Mouse (Mus musculus) limb, embryonic 12.5 days (tissue): ENCODE measurements around the gene Olfr212. TPM values are rescaled to one million over a fixed set of nuclear protein-coding genes. Genes with fewer than 3 reads are reported as not detected.
"Not testable (repeated sequence)": the region's sequence is repeated elsewhere in the genome, so short reads cannot be mapped to it uniquely, and the experiment has no call there.

Experiments used
- ATAC-seq: fragments of 200-750 bp; cut with Nextera tagmentation; 2 replicates; pipeline ENCODE4 v1.8.0; 2017; ENCODE audit warnings: low read depth, moderate TSS enrichment; ENCODE audit not compliant: insufficient number of reproducible peaks, insufficient read depth, low FRiP score, low TSS enrichment
- H3K27ac ChIP-seq: fragments of 300-500 bp; sonication (generic); 2 replicates; pipeline ENCODE4 v1.5.1; 2016; ENCODE audit warnings: mild to moderate bottlenecking, moderate library complexity
- H3K27me3 ChIP-seq: fragments of 300-500 bp; sonication (generic); 2 replicates; pipeline ENCODE4 v1.6.1; 2016; ENCODE audit warnings: mild to moderate bottlenecking, moderate library complexity
- H3K36me3 ChIP-seq: fragments of 300-500 bp; sonication (generic); 2 replicates; pipeline ENCODE4 v1.6.1; 2016; ENCODE audit warnings: mild to moderate bottlenecking, moderate library complexity
- H3K4me1 ChIP-seq: fragments of 300-500 bp; sonication (generic); replicated peaks from 2 replicates; pipeline ENCODE4 v1.6.1; 2016
- H3K4me2 ChIP-seq: fragments of 300-500 bp; sonication (generic); 2 replicates; pipeline ENCODE4 v1.6.1; 2016; ENCODE audit warnings: mild to moderate bottlenecking, moderate library complexity
- H3K4me3 ChIP-seq: fragments of 300-500 bp; sonication (generic); replicated peaks from 2 replicates; pipeline ENCODE4 v1.5.1; 2016; ENCODE audit warnings: mild to moderate bottlenecking
- H3K9ac ChIP-seq: fragments of 300-500 bp; sonication (generic); replicated peaks from 2 replicates; pipeline ENCODE4 v1.6.1; 2016; ENCODE audit warnings: mild to moderate bottlenecking, moderate library complexity
- H3K9me3 ChIP-seq: fragments of 300-500 bp; sonication (generic); 2 replicates; pipeline ENCODE4 v1.6.1; 2016; ENCODE audit warnings: mild to moderate bottlenecking, moderate library complexity
- WGBS: fragments of 180-500 bp; shearing (Covaris S2); methylation state at CpG from one replicate; pipeline ENCODE4 v1.1.7; 2016; 5-methylcytosine and 5-hydroxymethylcytosine counted together
- polyA plus RNA-seq: library from polyadenylated mRNA; unstranded; fragments of >200 nt; fragmentation: Nextera tagmentation; extraction: Ambion mirVana; gene quantifications from 2 replicates; pipeline ENCODE4 v1.2.1, GENCODE M21; 2016

Gene Olfr212
- polyA plus RNA-seq, 1 experiment from 2014 or later, result not detected

DNA sequence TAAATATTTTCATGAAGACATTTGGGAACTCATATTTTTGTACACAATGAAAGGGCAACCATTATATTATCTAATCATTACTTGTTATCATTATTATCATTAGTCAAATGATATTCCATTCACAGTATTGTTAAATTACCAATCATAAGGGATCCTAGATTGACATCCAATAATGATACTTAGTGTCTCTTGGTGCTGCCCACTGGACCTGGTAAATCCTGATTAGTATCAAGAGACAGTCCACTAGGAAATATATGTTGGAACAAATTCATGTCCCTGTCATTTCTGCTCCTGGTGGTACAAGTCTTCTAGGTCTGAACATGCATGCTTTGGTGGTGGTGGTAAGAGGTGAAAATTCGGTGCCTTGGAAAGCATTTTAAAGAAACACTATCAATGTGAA, 31.8 kb downstream of the Olfr212 start, which contains the start of gene Olfr213:
Gene Olfr213 (plus strand): TSS at position 301 of the 400 bp plus-strand sequence.
- H3K27ac ChIP-seq, result no peak within 1 kb of the TSS
- no peak for ATAC-seq
- H3K36me3 ChIP-seq, result no peaks in the 10 kb centered on the region
- 78% methylated on average over 1 of the region's 1 CpGs for WGBS
- H3K4me1 ChIP-seq, result no peaks in the 10 kb centered on the region
- no peaks in the 10 kb centered on the region for H3K27me3 ChIP-seq
- no peak within 1 kb of the TSS for H3K4me2 ChIP-seq
- no peak within 1 kb of the TSS for H3K4me3 ChIP-seq
- H3K9ac ChIP-seq, result no peak within 1 kb of the TSS
- H3K9me3 ChIP-seq, result no peaks in the 10 kb centered on the region

DNA sequence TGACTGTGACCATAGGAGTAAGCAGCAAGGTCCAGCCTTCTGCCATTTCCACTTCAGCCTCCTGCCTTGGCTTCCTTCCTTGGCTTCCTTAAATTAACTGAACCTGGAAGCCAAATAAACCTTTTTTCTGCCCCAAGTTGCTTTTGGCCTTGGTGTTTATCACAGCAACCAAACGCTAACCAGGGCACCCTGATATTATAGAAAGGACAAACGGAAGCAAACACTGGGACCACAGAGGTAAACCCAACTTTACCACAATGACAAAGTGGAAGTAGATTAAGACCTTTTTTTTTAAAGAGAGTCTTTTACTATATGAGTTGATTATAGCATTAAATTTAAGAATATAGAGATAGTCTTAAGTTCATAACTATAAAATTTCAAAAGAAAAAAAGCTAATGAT, 36.2 kb downstream of the Olfr212 start:
- 82% methylated on average over 2 of the region's 2 CpGs for WGBS
- H3K4me1 ChIP-seq, result no peaks in the 10 kb centered on the region
- H3K9me3 ChIP-seq, result no peaks in the 10 kb centered on the region
- H3K4me3 ChIP-seq, result no peak overlapping the region
- H3K9ac ChIP-seq, result no peak overlapping the region
- H3K27ac ChIP-seq, result no peak overlapping the region
- no peak for ATAC-seq
- H3K27me3 ChIP-seq, result no peaks in the 10 kb centered on the region
- H3K4me2 ChIP-seq, result no peak overlapping the region
- H3K36me3 ChIP-seq, result no peaks in the 10 kb centered on the region

- H3K4me1 ChIP-seq, ATAC-seq, H3K4me2 ChIP-seq, H3K9me3 ChIP-seq, H3K27me3 ChIP-seq, H3K4me3 ChIP-seq, H3K36me3 ChIP-seq, H3K9ac ChIP-seq, H3K27ac ChIP-seq: not testable (repeated sequence)
- whole genome bisulfite sequencing, result 95% methylated on average over 11 of the region's 11 CpGs
Measured at GRCm38 (mm10) chr6:116550841-116551240, 44.5 kb downstream of the Olfr212 start, which contains the start of gene Gm5580. Gene Gm5580 (plus strand): TSS chr6:116551141.

DNA sequence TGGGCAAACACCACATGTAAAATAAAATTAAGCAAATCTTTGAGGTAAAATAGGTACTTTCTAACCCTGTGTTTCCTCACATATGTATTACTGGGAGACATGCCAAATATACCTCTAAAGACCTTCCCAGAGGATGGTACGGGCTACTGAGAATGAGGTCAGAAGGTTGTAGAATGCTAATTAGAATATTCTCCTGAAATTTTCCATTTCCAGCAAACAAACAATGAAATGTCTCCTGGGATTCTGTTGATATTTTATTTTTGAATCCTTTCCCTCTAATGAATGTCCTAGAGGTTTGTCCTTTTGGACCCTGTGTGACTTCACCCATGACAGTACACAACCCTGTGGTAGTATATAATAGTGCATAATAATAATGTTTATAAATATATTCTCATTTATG, 47.6 kb downstream of the Olfr212 start, which contains the start of gene Olfr214:
Gene Olfr214 (plus strand): TSS at position 301 of the 400 bp plus-strand sequence.
- Histone ChIP-seq H3K36me3 (no peaks in the 10 kb centered on the region), H3K9ac (no peak within 1 kb of the TSS), H3K27ac (no peak within 1 kb of the TSS), H3K27me3 (no peaks in the 10 kb centered on the region), H3K4me1 (no peaks in the 10 kb centered on the region), H3K4me2 (no peak within 1 kb of the TSS), H3K4me3 (no peak within 1 kb of the TSS), H3K9me3 (no peaks in the 10 kb centered on the region)
- 82% methylated on average over 1 of the region's 1 CpGs for WGBS
- ATAC-seq, result no peak

- Histone ChIP-seq H3K27ac (no peak overlapping the region), H3K9me3 (no peaks in the 10 kb centered on the region), H3K4me3 (no peak overlapping the region), H3K36me3 (no peaks in the 10 kb centered on the region), H3K9ac (no peak overlapping the region), H3K27me3 (no peaks in the 10 kb centered on the region), H3K4me1 (no peaks in the 10 kb centered on the region), H3K4me2 (no peak overlapping the region)
- ATAC-seq, result no peak
- 63% methylated on average over 3 of the region's 3 CpGs for WGBS
Measured at GRCm38 (mm10) chr6:116554952-116555351, 48.6 kb downstream of the Olfr212 start.

Other genes starting within 250 kb of the Olfr212 start
- 7.6 and 8.1 TPM in 2 replicates for gene Zfand4, start 242.3 kb upstream of the Olfr212 start, polyA plus RNA-seq
- gene March8, start 168.5 kb upstream of the Olfr212 start, polyA plus RNA-seq, result 24.0 and 24.3 TPM in 2 replicates
- 0.59 and 0.82 TPM in 2 replicates for gene Alox5, start 45.3 kb upstream of the Olfr212 start, polyA plus RNA-seq
- gene Olfr211, start 17.4 kb upstream of the Olfr212 start, polyA plus RNA-seq, result not detected in 2 replicates
- not detected in 2 replicates for gene Olfr213, start 31.9 kb downstream of the Olfr212 start, polyA plus RNA-seq
- gene Gm5580, start 44.6 kb downstream of the Olfr212 start, polyA plus RNA-seq, result 0.29 and 0.37 TPM in 2 replicates
- gene Olfr214, start 47.7 kb downstream of the Olfr212 start, polyA plus RNA-seq, result not detected in 2 replicates
- gene Olfr215, start 77.7 kb downstream of the Olfr212 start, polyA plus RNA-seq, result not detected in 2 replicates
- 262 and 269 TPM in 2 replicates for gene Zfp422, start 122.5 kb downstream of the Olfr212 start, polyA plus RNA-seq
- gene Depp1, start 144.1 kb downstream of the Olfr212 start, polyA plus RNA-seq, result 19.9 and 22.1 TPM in 2 replicates
- 6.2 and 6.5 TPM in 2 replicates for gene Rassf4, start 167.4 kb downstream of the Olfr212 start, polyA plus RNA-seq
- 0.06 TPM in 2 replicates for gene Tmem72, start 210.4 kb downstream of the Olfr212 start, polyA plus RNA-seq